Mouse (Mus musculus): ENCODE measurements at regions not wholly inside any gene's neighbourhood (a gene's known extent, or its start where the extent isn't known, plus 50 kb on each side); places are given as distances from the start of the nearest gene placed in this dataset.

- no peak for ATAC-seq (ENCODE audit: low FRiP score)
- no peaks in the 10 kb centered on the region for H3K36me3 ChIP-seq (replicated peaks; ENCODE audit: control insufficient read depth, insufficient read depth)
- H3K27me3 ChIP-seq (ENCODE audit: control insufficient read depth, insufficient read depth, low read length): no peaks in the 10 kb centered on the region
- no peak overlapping the region for H3K9ac ChIP-seq
- no peak overlapping the region for H3K4me3 ChIP-seq (replicated peaks; ENCODE audit: low read length)
- no peak for DNase-seq (ENCODE audit: low spot score)
- no peaks in the 10 kb centered on the region for H3K4me1 ChIP-seq (replicated peaks; ENCODE audit: control insufficient read depth, insufficient read depth, low read length)
- WGBS: 85% methylated on average over 8 of the region's 8 CpGs
- H3K4me2 ChIP-seq (replicated peaks): no peak overlapping the region
- H3K9me3 ChIP-seq (ENCODE audit: control insufficient read depth, low read length): no peaks in the 10 kb centered on the region
- H3K27ac ChIP-seq: no peak overlapping the region
Observed at GRCm38 (mm10) chr13:44260637-44261333, 468.5 kb upstream of the Jarid2 start.

- Histone ChIP-seq H3K4me2 (replicated peaks) (no peak overlapping the region), H3K27ac (no peak overlapping the region), H3K9me3 (ENCODE audit: control insufficient read depth, low read length) (no peaks in the 10 kb centered on the region), H3K36me3 (replicated peaks; ENCODE audit: control insufficient read depth, insufficient read depth) (no peaks in the 10 kb centered on the region), H3K9ac (no peak overlapping the region), H3K4me1 (replicated peaks; ENCODE audit: control insufficient read depth, insufficient read depth, low read length) (no peaks in the 10 kb centered on the region), H3K4me3 (replicated peaks; ENCODE audit: low read length) (no peak overlapping the region), H3K27me3 (ENCODE audit: control insufficient read depth, insufficient read depth, low read length) (no peaks in the 10 kb centered on the region)
- no peak for ATAC-seq (ENCODE audit: low FRiP score)
- no peak for DNase-seq (ENCODE audit: low spot score)
- 90% methylated on average over 16 of the region's 16 CpGs for WGBS
Observed at GRCm38 (mm10) chr13:44272746-44273524, 456.3 kb upstream of the Jarid2 start.

- H3K4me2 ChIP-seq (replicated peaks): no peak overlapping the region
- H3K27ac ChIP-seq: no peak overlapping the region
- no peaks in the 10 kb centered on the region for H3K27me3 ChIP-seq (ENCODE audit: control insufficient read depth, insufficient read depth, low read length)
- no peaks in the 10 kb centered on the region for H3K36me3 ChIP-seq (replicated peaks; ENCODE audit: control insufficient read depth, insufficient read depth)
- no peaks in the 10 kb centered on the region for H3K9me3 ChIP-seq (ENCODE audit: control insufficient read depth, low read length)
- H3K9ac ChIP-seq: no peak overlapping the region
- no peak overlapping the region for H3K4me3 ChIP-seq (replicated peaks; ENCODE audit: low read length)
- DNase-seq (ENCODE audit: low spot score): no peak
- 97% methylated on average over 3 of the region's 3 CpGs for WGBS
- H3K4me1 ChIP-seq (replicated peaks; ENCODE audit: control insufficient read depth, insufficient read depth, low read length): peaks cover 6% of the 10 kb centered on the region; the same call in 1 of the 2 replicates
- ATAC-seq (ENCODE audit: low FRiP score): no peak
Observed at GRCm38 (mm10) chr13:44277952-44278351, 451.3 kb upstream of the Jarid2 start.

- Histone ChIP-seq H3K27ac (no peak overlapping the region), H3K9ac (no peak overlapping the region), H3K4me2 (replicated peaks) (no peak overlapping the region), H3K4me1 (replicated peaks; ENCODE audit: control insufficient read depth, insufficient read depth, low read length) (peaks cover 6% of the 10 kb centered on the region; the same call in 1 of the 2 replicates), H3K27me3 (ENCODE audit: control insufficient read depth, insufficient read depth, low read length) (no peaks in the 10 kb centered on the region), H3K4me3 (replicated peaks; ENCODE audit: low read length) (no peak overlapping the region), H3K9me3 (ENCODE audit: control insufficient read depth, low read length) (no peaks in the 10 kb centered on the region), H3K36me3 (replicated peaks; ENCODE audit: control insufficient read depth, insufficient read depth) (no peaks in the 10 kb centered on the region)
- DNase-seq (ENCODE audit: low spot score) (no peak), ATAC-seq (ENCODE audit: low FRiP score) (no peak)
- WGBS: 64% methylated on average over 4 of the region's 4 CpGs
Observed at GRCm38 (mm10) chr13:44279036-44279435, 450.2 kb upstream of the Jarid2 start.

GRCm38 (mm10) chr13:44280296-44280695 lies 449.0 kb upstream of the Jarid2 start:
- Histone ChIP-seq H3K27me3 (ENCODE audit: control insufficient read depth, insufficient read depth, low read length) (no peaks in the 10 kb centered on the region), H3K27ac (no peak overlapping the region), H3K4me1 (replicated peaks; ENCODE audit: control insufficient read depth, insufficient read depth, low read length) (peaks cover 6% of the 10 kb centered on the region; the same call in 1 of the 2 replicates), H3K4me2 (replicated peaks) (no peak overlapping the region), H3K4me3 (replicated peaks; ENCODE audit: low read length) (no peak overlapping the region), H3K9ac (no peak overlapping the region), H3K9me3 (ENCODE audit: control insufficient read depth, low read length) (no peaks in the 10 kb centered on the region), H3K36me3 (replicated peaks; ENCODE audit: control insufficient read depth, insufficient read depth) (no peaks in the 10 kb centered on the region)
- no peak for ATAC-seq (ENCODE audit: low FRiP score)
- 96% methylated on average over 8 of the region's 8 CpGs for WGBS
- DNase-seq (ENCODE audit: low spot score): no peak

- Histone ChIP-seq H3K9ac (no peak overlapping the region), H3K27ac (no peak overlapping the region), H3K27me3 (ENCODE audit: control insufficient read depth, insufficient read depth, low read length) (no peaks in the 10 kb centered on the region), H3K4me2 (replicated peaks) (no peak overlapping the region), H3K36me3 (replicated peaks; ENCODE audit: control insufficient read depth, insufficient read depth) (no peaks in the 10 kb centered on the region), H3K4me1 (replicated peaks; ENCODE audit: control insufficient read depth, insufficient read depth, low read length) (peaks cover 6% of the 10 kb centered on the region; the same call in 1 of the 2 replicates), H3K4me3 (replicated peaks; ENCODE audit: low read length) (no peak overlapping the region), H3K9me3 (ENCODE audit: control insufficient read depth, low read length) (no peaks in the 10 kb centered on the region)
- WGBS: 50% methylated on average over 6 of the region's 6 CpGs
- no peak for ATAC-seq (ENCODE audit: low FRiP score)
- no peak for DNase-seq (ENCODE audit: low spot score)
Observed at GRCm38 (mm10) chr13:44281796-44282195, 447.5 kb upstream of the Jarid2 start.

GRCm38 (mm10) chr13:44282306-44282705 lies 447.0 kb upstream of the Jarid2 start:
- Histone ChIP-seq H3K9ac (no peak overlapping the region; the same call in 1 of the 2 replicates), H3K27ac (no peak overlapping the region), H3K4me3 (replicated peaks; ENCODE audit: low read length) (no peak overlapping the region), H3K36me3 (replicated peaks; ENCODE audit: control insufficient read depth, insufficient read depth) (no peaks in the 10 kb centered on the region), H3K4me2 (replicated peaks) (no peak overlapping the region), H3K4me1 (replicated peaks; ENCODE audit: control insufficient read depth, insufficient read depth, low read length) (peaks cover 6% of the 10 kb centered on the region; the same call in 1 of the 2 replicates), H3K27me3 (ENCODE audit: control insufficient read depth, insufficient read depth, low read length) (no peaks in the 10 kb centered on the region), H3K9me3 (ENCODE audit: control insufficient read depth, low read length) (no peaks in the 10 kb centered on the region)
- WGBS: 65% methylated on average over 9 of the region's 9 CpGs
- ATAC-seq (ENCODE audit: low FRiP score) (no peak), DNase-seq (ENCODE audit: low spot score) (no peak)

GRCm38 (mm10) chr13:44282731-44283571 lies 446.3 kb upstream of the Jarid2 start:
- no peaks in the 10 kb centered on the region for H3K36me3 ChIP-seq (replicated peaks; ENCODE audit: control insufficient read depth, insufficient read depth)
- DNase-seq (ENCODE audit: low spot score): no peak
- 68% methylated on average over 16 of the region's 16 CpGs for WGBS
- H3K27ac ChIP-seq: peak overlapping the region; percentile 21; the same call in 1 of the 2 replicates
- no peak overlapping the region for H3K9ac ChIP-seq
- ATAC-seq (ENCODE audit: low FRiP score): no peak
- H3K27me3 ChIP-seq (ENCODE audit: control insufficient read depth, insufficient read depth, low read length): no peaks in the 10 kb centered on the region
- H3K4me1 ChIP-seq (replicated peaks; ENCODE audit: control insufficient read depth, insufficient read depth, low read length): peaks cover 6% of the 10 kb centered on the region; the same call in 1 of the 2 replicates
- no peaks in the 10 kb centered on the region for H3K9me3 ChIP-seq (ENCODE audit: control insufficient read depth, low read length)
- H3K4me3 ChIP-seq (replicated peaks; ENCODE audit: low read length): no peak overlapping the region
- no peak overlapping the region for H3K4me2 ChIP-seq (replicated peaks)

GRCm38 (mm10) chr13:44285881-44286280 lies 443.4 kb upstream of the Jarid2 start:
- no peak for ATAC-seq (ENCODE audit: low FRiP score)
- no peaks in the 10 kb centered on the region for H3K36me3 ChIP-seq (replicated peaks; ENCODE audit: control insufficient read depth, insufficient read depth)
- H3K4me1 ChIP-seq (replicated peaks; ENCODE audit: control insufficient read depth, insufficient read depth, low read length): 0 out of 2 replicates have a peak, but pooled peaks cover 6% of the 10 kb centered on the region
- peaks cover 6% of the 10 kb centered on the region for H3K9me3 ChIP-seq (ENCODE audit: control insufficient read depth, low read length)
- H3K4me2 ChIP-seq (replicated peaks): no peak overlapping the region
- WGBS: 95% methylated on average over 1 of the region's 1 CpGs
- H3K9ac ChIP-seq: no peak overlapping the region
- H3K27ac ChIP-seq: no peak overlapping the region
- DNase-seq (ENCODE audit: low spot score): no peak
- H3K4me3 ChIP-seq (replicated peaks; ENCODE audit: low read length): no peak overlapping the region
- H3K27me3 ChIP-seq (ENCODE audit: control insufficient read depth, insufficient read depth, low read length): no peaks in the 10 kb centered on the region
